Mouse (Mus musculus): ENCODE data around the gene Igsf6. TPM values are rescaled to one million over a fixed set of nuclear protein-coding genes. Genes with fewer than 3 reads are reported as not detected.

The Igsf6 gene
- total RNA-seq, 2 experiments from 2014 or later, result 0.18 to 0.49 TPM

Other genes starting within 250 kb of the Igsf6 start
- gene Eef2k, start 231.7 kb downstream of the Igsf6 start, total RNA-seq (2021), result 10 to 100 TPM; 55.7 to 60.3 TPM
- gene Polr3e, start 156.8 kb downstream of the Igsf6 start, total RNA-seq (2021), result 10 to 100 TPM; 10.7 to 11.4 TPM
- gene Cdr2, start 92.3 kb downstream of the Igsf6 start, total RNA-seq (2021), result 1 to 10 TPM; 2.8 to 3.0 TPM
- not detected for gene Mfsd13b, start 92.1 kb downstream of the Igsf6 start, total RNA-seq (2021)
- 10 to 100 TPM; 18.5 to 19.7 TPM for gene Mettl9, start 40.1 kb downstream of the Igsf6 start, total RNA-seq (2021)
- gene Otoa, start 7.1 kb upstream of the Igsf6 start, total RNA-seq (2021), result under 1 TPM; 0.20 to 0.28 TPM

Data from gastrocnemius, postnatal 36 days (tissue).